Mouse (Mus musculus): ENCODE data around the gene Zbtb39.

GRCm38 (mm10) chr10:127708850-127709370 lies 30.4 kb upstream of the Zbtb39 start:
- TF ChIP-seq CTCF (IDR thresholded peaks at IDR 0.05; ENCODE audit: insufficient read depth, low read length) (no peak), POLR2A (IDR thresholded peaks at IDR 0.05; ENCODE audit: borderline replicate concordance, extremely low read depth, low read depth, low read length) (no peak)
